Mouse (Mus musculus): ENCODE measurements around the gene Olfr566. TPM values are rescaled to one million over a fixed set of nuclear protein-coding genes. Genes with fewer than 3 reads are reported as not detected.

Gene Olfr566
- not detected in 2 replicates for polyA plus RNA-seq (2012; rRNA removed; ENCODE audit: low replicate concordance)

GRCm38 (mm10) chr7:102858665-102859064 lies at the start of gene Olfr566:
TSS of gene Olfr566 (minus strand) at chr7:102858765.

DNA sequence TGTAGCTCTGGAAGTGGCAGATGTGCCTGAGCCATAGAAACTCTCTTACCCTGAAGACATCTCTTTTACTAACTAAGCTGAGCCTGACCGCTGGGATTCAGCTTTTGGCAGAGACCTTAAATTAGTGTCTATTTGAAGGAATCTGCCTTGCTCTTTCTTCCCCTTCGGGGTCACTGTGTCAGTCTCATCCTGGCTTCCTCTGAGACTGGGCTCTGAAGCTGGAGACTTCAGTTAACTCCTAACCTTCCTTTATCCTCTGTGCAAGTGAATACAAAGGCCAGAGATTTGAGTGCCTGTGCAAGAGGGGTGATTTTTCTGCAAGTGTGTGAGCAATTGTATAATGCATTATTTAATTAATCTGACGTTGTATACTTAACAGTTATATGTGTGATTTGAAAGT lies 32.2 kb upstream of the Olfr566 start, which contains the start of gene Olfr569:
TSS of gene Olfr569 (minus strand) at position 101 of the 400 bp plus-strand sequence.

DNA sequence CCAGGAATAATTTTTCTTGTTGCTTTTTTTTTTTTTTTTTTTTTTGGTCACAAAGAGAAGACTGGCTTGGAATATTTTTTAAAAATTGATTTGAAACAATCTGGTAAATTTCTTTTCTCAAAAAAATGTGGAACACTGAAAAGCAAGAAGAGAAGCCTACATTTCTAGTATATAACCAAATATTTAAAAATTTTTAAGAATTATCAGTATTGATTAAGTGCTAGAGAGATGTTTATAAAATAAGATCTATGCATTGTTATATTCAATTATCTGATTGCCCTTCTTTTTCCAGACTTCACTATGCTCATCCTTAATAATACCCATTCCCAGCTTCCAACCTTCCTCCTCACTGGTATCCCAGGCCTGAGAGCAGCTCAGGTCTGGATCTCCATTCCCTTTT lies 18.3 kb upstream of the Olfr566 start, which contains the start of gene Olfr568:
TSS of gene Olfr568 (plus strand) at position 301 of the 400 bp plus-strand sequence.

Other genes starting within 250 kb of the Olfr566 start
- gene Olfr553, start 240.5 kb downstream of the Olfr566 start, polyA plus RNA-seq (2012; rRNA removed; ENCODE audit: low replicate concordance): not detected in 2 replicates
- gene Olfr554, start 220.3 kb downstream of the Olfr566 start, polyA plus RNA-seq (2012; rRNA removed; ENCODE audit: low replicate concordance): not detected in 2 replicates
- gene Olfr555, start 199.9 kb downstream of the Olfr566 start, polyA plus RNA-seq (2012; rRNA removed; ENCODE audit: low replicate concordance): not detected in 2 replicates
- gene Olfr556, start 193.9 kb downstream of the Olfr566 start, polyA plus RNA-seq (2012; rRNA removed; ENCODE audit: low replicate concordance): not detected in 2 replicates
- gene Trim68, start 171.4 kb downstream of the Olfr566 start, polyA plus RNA-seq (2012; rRNA removed; ENCODE audit: low replicate concordance): 23.8 and 50.9 TPM in 2 replicates
- gene Olfr557, start 162.9 kb downstream of the Olfr566 start, polyA plus RNA-seq (2012; rRNA removed; ENCODE audit: low replicate concordance): not detected in 2 replicates
- gene Olfr558, start 156.6 kb downstream of the Olfr566 start, polyA plus RNA-seq (2012; rRNA removed; ENCODE audit: low replicate concordance): 2.3 and 6.1 TPM in 2 replicates
- gene Olfr33, start 139.7 kb downstream of the Olfr566 start, polyA plus RNA-seq (2012; rRNA removed; ENCODE audit: low replicate concordance): 0.33 TPM in 1 of 2 replicates, not detected in the other
- gene Olfr559, start 131.3 kb downstream of the Olfr566 start, polyA plus RNA-seq (2012; rRNA removed; ENCODE audit: low replicate concordance): not detected in 2 replicates
- gene Olfr560, start 99.4 kb downstream of the Olfr566 start, polyA plus RNA-seq (2012; rRNA removed; ENCODE audit: low replicate concordance): 0.09 TPM in 1 of 2 replicates, not detected in the other
- 3.2 and 8.0 TPM in 2 replicates for gene Olfr78, start 99.3 kb downstream of the Olfr566 start, polyA plus RNA-seq (2012; rRNA removed; ENCODE audit: low replicate concordance)
- gene Olfr561, start 87.5 kb downstream of the Olfr566 start, polyA plus RNA-seq (2012; rRNA removed; ENCODE audit: low replicate concordance): 0.11 TPM in 1 of 2 replicates, not detected in the other
- not detected in 2 replicates for gene Olfr564, start 55.3 kb downstream of the Olfr566 start, polyA plus RNA-seq (2012; rRNA removed; ENCODE audit: low replicate concordance)
- gene Olfr568, start 18.4 kb upstream of the Olfr566 start, polyA plus RNA-seq (2012; rRNA removed; ENCODE audit: low replicate concordance): not detected in 2 replicates
- not detected in 2 replicates for gene Olfr569, start 32.1 kb upstream of the Olfr566 start, polyA plus RNA-seq (2012; rRNA removed; ENCODE audit: low replicate concordance)
- gene Olfr570, start 35.8 kb upstream of the Olfr566 start, polyA plus RNA-seq (2012; rRNA removed; ENCODE audit: low replicate concordance): not detected in 2 replicates
- gene Olfr571, start 58.8 kb upstream of the Olfr566 start, polyA plus RNA-seq (2012; rRNA removed; ENCODE audit: low replicate concordance): not detected in 2 replicates
- not detected in 2 replicates for gene Olfr572, start 65.6 kb upstream of the Olfr566 start, polyA plus RNA-seq (2012; rRNA removed; ENCODE audit: low replicate concordance)
- not detected in 2 replicates for gene Olfr573-ps1, start 83.8 kb upstream of the Olfr566 start, polyA plus RNA-seq (2012; rRNA removed; ENCODE audit: low replicate concordance)
- gene Olfr574, start 89.7 kb upstream of the Olfr566 start, polyA plus RNA-seq (2012; rRNA removed; ENCODE audit: low replicate concordance): not detected in 2 replicates
- not detected in 2 replicates for gene Olfr575, start 100.0 kb upstream of the Olfr566 start, polyA plus RNA-seq (2012; rRNA removed; ENCODE audit: low replicate concordance)
- gene Olfr576, start 103.9 kb upstream of the Olfr566 start, polyA plus RNA-seq (2012; rRNA removed; ENCODE audit: low replicate concordance): not detected in 2 replicates
- not detected in 2 replicates for gene Olfr577, start 117.2 kb upstream of the Olfr566 start, polyA plus RNA-seq (2012; rRNA removed; ENCODE audit: low replicate concordance)
- gene Olfr578, start 130.6 kb upstream of the Olfr566 start, polyA plus RNA-seq (2012; rRNA removed; ENCODE audit: low replicate concordance): not detected in 2 replicates
- not detected in 2 replicates for gene Olfr582, start 179.3 kb upstream of the Olfr566 start, polyA plus RNA-seq (2012; rRNA removed; ENCODE audit: low replicate concordance)
- not detected in 2 replicates for gene Olfr583, start 192.5 kb upstream of the Olfr566 start, polyA plus RNA-seq (2012; rRNA removed; ENCODE audit: low replicate concordance)
- gene Olfr584, start 223.1 kb upstream of the Olfr566 start, polyA plus RNA-seq (2012; rRNA removed; ENCODE audit: low replicate concordance): not detected in 2 replicates
- not detected in 2 replicates for gene Olfr585, start 239.0 kb upstream of the Olfr566 start, polyA plus RNA-seq (2012; rRNA removed; ENCODE audit: low replicate concordance)

Data from mammary gland, adult 2 months (tissue).